Mouse (Mus musculus): ENCODE results near the gene Ccdc78.

The Ccdc78 gene

GRCm38 (mm10) chr17:25810890-25811289 lies 24.5 kb downstream of the Ccdc78 start:
- no peak for DNase-seq (ENCODE audit: low spot score)

GRCm38 (mm10) chr17:25813471-25813870 lies 27.1 kb downstream of the Ccdc78 start:
- DNase-seq (ENCODE audit: low spot score), result peak; percentile 87

GRCm38 (mm10) chr17:25817662-25818061 lies 31.3 kb downstream of the Ccdc78 start:
- DNase-seq (ENCODE audit: low spot score), result no peak

GRCm38 (mm10) chr17:25818851-25819780 lies 32.7 kb downstream of the Ccdc78 start:
- DNase-seq (ENCODE audit: low spot score), result no peak

GRCm38 (mm10) chr17:25823452-25823851 lies 37.1 kb downstream of the Ccdc78 start, which contains the start of gene Wdr24:
TSS of gene Wdr24 (plus strand) at chr17:25823627.
- DNase-seq (ENCODE audit: low spot score), result peak; percentile 76

GRCm38 (mm10) chr17:25824362-25825142 lies 38.2 kb downstream of the Ccdc78 start:
- no peak for DNase-seq (ENCODE audit: low spot score)

GRCm38 (mm10) chr17:25825311-25825710 lies 38.9 kb downstream of the Ccdc78 start:
- no peak for DNase-seq (ENCODE audit: low spot score)

GRCm38 (mm10) chr17:25825984-25826570 lies 39.7 kb downstream of the Ccdc78 start:
- DNase-seq (ENCODE audit: low spot score), result no peak

- DNase-seq (ENCODE audit: low spot score), result no peak
Measured at GRCm38 (mm10) chr17:25827011-25827410, 40.6 kb downstream of the Ccdc78 start.

- no peak for DNase-seq (ENCODE audit: low spot score)
Measured at GRCm38 (mm10) chr17:25827546-25828222, 41.3 kb downstream of the Ccdc78 start.

- no peak for DNase-seq (ENCODE audit: low spot score)
Measured at GRCm38 (mm10) chr17:25828223-25828594, 41.8 kb downstream of the Ccdc78 start.

GRCm38 (mm10) chr17:25828712-25829557 lies 42.6 kb downstream of the Ccdc78 start, which contains the start of gene Jmjd8:
TSS of gene Jmjd8 (plus strand) at chr17:25828867.
- peak; percentile 74 for DNase-seq (ENCODE audit: low spot score)

GRCm38 (mm10) chr17:25829558-25830017 lies 43.2 kb downstream of the Ccdc78 start:
- no peak for DNase-seq (ENCODE audit: low spot score)

GRCm38 (mm10) chr17:25830200-25830753 lies 43.9 kb downstream of the Ccdc78 start:
- no peak for DNase-seq (ENCODE audit: low spot score)

- no peak for DNase-seq (ENCODE audit: low spot score)
Measured at GRCm38 (mm10) chr17:25830806-25831431, 44.5 kb downstream of the Ccdc78 start.

- DNase-seq (ENCODE audit: low spot score), result peak; percentile 51
Measured at GRCm38 (mm10) chr17:25831451-25832281, 45.3 kb downstream of the Ccdc78 start.

- DNase-seq (ENCODE audit: low spot score), result peak; percentile 100
Measured at GRCm38 (mm10) chr17:25832436-25833290, 46.3 kb downstream of the Ccdc78 start.

- peak; percentile 91 for DNase-seq (ENCODE audit: low spot score)
Measured at GRCm38 (mm10) chr17:25833291-25833663, 46.9 kb downstream of the Ccdc78 start, which contains the start of gene Stub1. TSS of gene Stub1 (minus strand) at chr17:25833404.

All from urinary bladder, postnatal 14 days (tissue).